Mouse (Mus musculus) hindbrain, postnatal 0 days (tissue): ENCODE measurements around the gene Rap1gap2. TPM values are rescaled to one million over a fixed set of nuclear protein-coding genes. Genes with fewer than 3 reads are reported as not detected.

Experiments used
- ATAC-seq: fragments of 200-750 bp; cut with Nextera tagmentation; 2 replicates; pipeline ENCODE4 v1.8.0; 2017; ENCODE audit warnings: mild to moderate bottlenecking, moderate TSS enrichment, moderate library complexity
- DNase-seq: peaks from one replicate; pipeline ENCODE4 v3.0.0-alpha.2; 2015; ENCODE audit warnings: low spot score
- H3K27ac ChIP-seq: fragments of 300-500 bp; sonication (generic); 2 replicates; pipeline ENCODE4 v1.5.1; 2014; ENCODE audit warnings: mild to moderate bottlenecking
- H3K27me3 ChIP-seq: fragments of 300-500 bp; sonication (generic); 2 replicates; pipeline ENCODE4 v1.6.1; 2014; ENCODE audit warnings: low read length, mixed read lengths; ENCODE audit not compliant: insufficient read depth
- H3K36me3 ChIP-seq: fragments of 300-500 bp; sonication (generic); 2 replicates; pipeline ENCODE4 v1.6.1; 2014; ENCODE audit warnings: low read length, mixed read lengths; ENCODE audit not compliant: insufficient read depth
- H3K4me1 ChIP-seq: fragments of 300-500 bp; sonication (generic); 2 replicates; pipeline ENCODE4 v1.6.1; 2014; ENCODE audit warnings: antibody characterized with exemption, low read length, mixed read lengths; ENCODE audit not compliant: insufficient read depth
- H3K4me2 ChIP-seq: fragments of 300-500 bp; sonication (generic); 2 replicates; pipeline ENCODE4 v1.6.1; 2014; ENCODE audit warnings: low read depth, mild to moderate bottlenecking, low read length, moderate library complexity, mixed read lengths
- H3K4me3 ChIP-seq: fragments of 300-500 bp; sonication (generic); 2 replicates; pipeline ENCODE4 v1.5.1; 2014; ENCODE audit warnings: low read length
- H3K9ac ChIP-seq: fragments of 300-500 bp; sonication (generic); replicated peaks from 2 replicates; pipeline ENCODE4 v1.6.1; 2014; ENCODE audit warnings: mild to moderate bottlenecking, low read length, moderate library complexity, mixed read lengths
- H3K9me3 ChIP-seq: fragments of 300-500 bp; sonication (generic); 2 replicates; pipeline ENCODE4 v1.6.1; 2016; ENCODE audit warnings: low read length, mixed read lengths
- CTCF ChIP-seq: IDR thresholded peaks from 2 replicates; pipeline ENCODE4 v1.5.1; 2016; ENCODE audit warnings: antibody characterized with exemption, control low read depth, low read depth
- WGBS: fragments of 180-500 bp; shearing (Covaris S2); extraction: QIAGEN DNeasy Blood & Tissue Kit; methylation state at CpG from one replicate; pipeline ENCODE4 v1.1.7; 2014; 5-methylcytosine and 5-hydroxymethylcytosine counted together
- polyA plus RNA-seq: library from polyadenylated mRNA; unstranded; fragments of >200 nt; fragmentation: Nextera tagmentation; extraction: Ambion mirVana; gene quantifications from 2 replicates; pipeline ENCODE4 v1.2.1, GENCODE M21; 2015
- total RNA-seq: library from RNA; depleted of rRNA; stranded (reverse); fragments of >200 nt; gene quantifications from 2 replicates; pipeline ENCODE4 v1.2.3, GENCODE M21; 2014

The Rap1gap2 gene
- total and polyA plus RNA-seq, 2 experiments from 2014 or later, result 9.9 to 55.5 TPM

- Histone ChIP-seq H3K4me2 (no peak overlapping the region), H3K36me3 (no peaks in the 10 kb centered on the region), H3K4me3 (no peak overlapping the region), H3K27ac (no peak overlapping the region), H3K27me3 (no peaks in the 10 kb centered on the region), H3K9me3 (peaks cover 3% of the 10 kb centered on the region; the same call in 1 of the 2 replicates), H3K9ac (no peak overlapping the region), H3K4me1 (no peaks in the 10 kb centered on the region)
- no peak for DNase-seq
- no peak for ATAC-seq
- 87% methylated on average over 4 of the region's 4 CpGs for WGBS
- no peak for TF ChIP-seq CTCF
These were observed 168.3 kb downstream of the Rap1gap2 start for GRCm38 (mm10) chr11:74442396-74442795.

- Histone ChIP-seq H3K9me3 (peaks cover 3% of the 10 kb centered on the region; the same call in 1 of the 2 replicates), H3K9ac (no peak overlapping the region), H3K4me2 (no peak overlapping the region), H3K4me3 (no peak overlapping the region), H3K4me1 (no peaks in the 10 kb centered on the region), H3K27me3 (no peaks in the 10 kb centered on the region), H3K27ac (no peak overlapping the region), H3K36me3 (no peaks in the 10 kb centered on the region)
- WGBS, result 80% methylated on average over 8 of the region's 8 CpGs
- ATAC-seq (peak; percentile 34; the same call in 1 of the 2 replicates), DNase-seq (peak; percentile 29)
- no peak for TF ChIP-seq CTCF
These were observed 170.6 kb downstream of the Rap1gap2 start for GRCm38 (mm10) chr11:74440112-74440511.

GRCm38 (mm10) chr11:74439202-74439601, 171.5 kb downstream of the Rap1gap2 start:
- WGBS, result 66% methylated on average over 6 of the region's 6 CpGs
- H3K4me1 ChIP-seq, result no peaks in the 10 kb centered on the region
- ATAC-seq (no peak), DNase-seq (no peak)
- no peak overlapping the region for H3K4me2 ChIP-seq
- TF ChIP-seq CTCF, result no peak
- no peak overlapping the region for H3K9ac ChIP-seq
- H3K27ac ChIP-seq, result no peak overlapping the region
- no peaks in the 10 kb centered on the region for H3K36me3 ChIP-seq
- no peaks in the 10 kb centered on the region for H3K27me3 ChIP-seq
- no peak overlapping the region for H3K4me3 ChIP-seq
- H3K9me3 ChIP-seq, result no peaks in the 10 kb centered on the region

DNA sequence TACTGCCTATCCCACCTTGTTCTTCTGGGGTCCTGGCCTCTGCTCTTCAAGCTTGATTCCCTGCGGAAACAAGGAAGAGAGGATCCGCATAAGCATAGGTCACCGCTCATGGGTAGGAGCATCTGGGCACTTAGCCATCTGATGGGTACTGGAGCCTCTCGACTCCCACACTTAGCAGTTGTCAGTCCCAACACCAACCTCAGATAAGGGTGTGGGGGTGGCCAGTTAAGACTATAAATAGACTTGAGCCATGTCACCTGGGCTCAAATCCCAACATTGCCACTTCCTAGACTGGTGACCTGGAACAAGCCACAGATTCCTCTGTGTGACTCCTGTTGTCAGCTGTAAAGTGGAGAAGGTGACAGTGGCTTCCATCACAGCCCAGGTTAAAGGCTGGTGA, 172.5 kb downstream of the Rap1gap2 start:
- H3K27me3 ChIP-seq, result no peaks in the 10 kb centered on the region
- H3K4me1 ChIP-seq, result no peaks in the 10 kb centered on the region
- no peak for TF ChIP-seq CTCF
- WGBS, result 94% methylated on average over 4 of the region's 4 CpGs
- no peak for ATAC-seq
- no peak overlapping the region for H3K4me3 ChIP-seq
- H3K9me3 ChIP-seq, result no peaks in the 10 kb centered on the region
- H3K36me3 ChIP-seq, result no peaks in the 10 kb centered on the region
- DNase-seq, result no peak
- no peak overlapping the region for H3K27ac ChIP-seq
- no peak overlapping the region for H3K4me2 ChIP-seq
- H3K9ac ChIP-seq, result no peak overlapping the region

GRCm38 (mm10) chr11:74435366-74435765, 175.3 kb downstream of the Rap1gap2 start:
- ATAC-seq (no peak), DNase-seq (no peak)
- no peak for TF ChIP-seq CTCF
- H3K4me1 ChIP-seq, result no peaks in the 10 kb centered on the region
- H3K36me3 ChIP-seq, result no peaks in the 10 kb centered on the region
- H3K27ac ChIP-seq, result no peak overlapping the region
- WGBS, result 91% methylated on average over 2 of the region's 2 CpGs
- no peaks in the 10 kb centered on the region for H3K9me3 ChIP-seq
- H3K9ac ChIP-seq, result no peak overlapping the region
- H3K4me2 ChIP-seq, result no peak overlapping the region
- no peak overlapping the region for H3K4me3 ChIP-seq
- H3K27me3 ChIP-seq, result no peaks in the 10 kb centered on the region

DNA sequence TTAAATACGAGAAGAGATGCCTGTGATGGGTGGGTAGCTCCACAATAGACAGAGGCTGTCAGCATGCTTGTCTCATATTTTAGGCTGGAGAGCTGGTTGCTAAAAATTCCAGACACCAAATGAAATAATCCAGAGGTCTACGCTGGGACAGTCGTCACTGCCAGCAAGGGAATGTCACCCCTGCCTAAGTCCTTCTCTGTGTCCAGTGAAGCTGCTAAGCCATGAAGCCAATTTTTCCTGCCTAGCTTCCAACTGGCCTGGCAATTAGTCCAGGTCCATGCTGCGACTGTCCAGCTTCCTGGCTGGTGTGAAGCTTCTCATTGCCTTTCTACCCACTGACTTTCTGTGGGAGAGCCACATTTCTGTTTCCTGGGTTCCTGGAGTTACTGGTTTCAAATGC, 177.7 kb downstream of the Rap1gap2 start:
- ATAC-seq, result no peak

GRCm38 (mm10) chr11:74429798-74430529, 180.8 kb downstream of the Rap1gap2 start:
- DNase-seq (no peak), ATAC-seq (no peak)
- H3K36me3 ChIP-seq, result no peaks in the 10 kb centered on the region
- H3K27ac ChIP-seq, result no peak overlapping the region
- no peak overlapping the region for H3K4me2 ChIP-seq
- no peak for TF ChIP-seq CTCF
- no peaks in the 10 kb centered on the region for H3K4me1 ChIP-seq
- no peak overlapping the region for H3K9ac ChIP-seq
- no peaks in the 10 kb centered on the region for H3K9me3 ChIP-seq
- no peak overlapping the region for H3K4me3 ChIP-seq
- no peaks in the 10 kb centered on the region for H3K27me3 ChIP-seq
- WGBS, result 50% methylated on average over 11 of the region's 11 CpGs

More for the DNA sequence above, 177.7 kb downstream of the Rap1gap2 start:
- no peak overlapping the region for H3K27ac ChIP-seq
- WGBS, result 63% methylated on average over 4 of the region's 4 CpGs
- DNase-seq, result no peak
- no peak overlapping the region for H3K4me3 ChIP-seq
- H3K27me3 ChIP-seq, result no peaks in the 10 kb centered on the region
- H3K4me2 ChIP-seq, result no peak overlapping the region
- no peak for TF ChIP-seq CTCF
- H3K9me3 ChIP-seq, result no peaks in the 10 kb centered on the region
- H3K4me1 ChIP-seq, result no peaks in the 10 kb centered on the region
- H3K36me3 ChIP-seq, result no peaks in the 10 kb centered on the region
- no peak overlapping the region for H3K9ac ChIP-seq
